Mouse (Mus musculus) ES-E14 (cell line): ENCODE measurements around the gene Cuta. TPM values are rescaled to one million over a fixed set of nuclear protein-coding genes. Genes with fewer than 3 reads are reported as not detected.

Experiments
- DNase-seq: peaks from one replicate; pipeline ENCODE4 v3.0.0-alpha.2; 2013; ENCODE audit warnings: low read depth, low spot score
- H3K27ac ChIP-seq: 2 replicates; pipeline ENCODE4 v1.5.1; 2012; ENCODE audit warnings: low read depth, mild to moderate bottlenecking, low read length, moderate library complexity, mixed read lengths; ENCODE audit not compliant: poor library complexity, insufficient read depth, severe bottlenecking
- H3K36me3 ChIP-seq: 2 replicates; pipeline ENCODE4 v1.6.1; 2012; ENCODE audit warnings: mild to moderate bottlenecking, low read length, moderate library complexity, mixed read lengths; ENCODE audit not compliant: control insufficient read depth, poor library complexity, insufficient read depth, severe bottlenecking
- H3K4me1 ChIP-seq, 2 experiments: fragments of 150-350 bp in 1 of 2; sonication (generic) in 1 of 2; 2 replicates each; pipeline ENCODE4 v1.6.1; 2012; ENCODE audit warnings: low read length in 2 of 2, mild to moderate bottlenecking in 1 of 2, mixed read lengths in 1 of 2; ENCODE audit not compliant: control insufficient read depth in 2 of 2, insufficient read depth in 2 of 2, poor library complexity in 1 of 2
- H3K4me3 ChIP-seq, 2 experiments: fragments of 150-350 bp in 1 of 2; sonication (generic) in 1 of 2; 2 replicates each; pipeline ENCODE4 v1.5.1; 2012; ENCODE audit warnings: low read length in 2 of 2, low read depth in 1 of 2, mild to moderate bottlenecking in 1 of 2, mixed read lengths in 1 of 2; ENCODE audit not compliant: insufficient read depth in 1 of 2, poor library complexity in 1 of 2, severe bottlenecking in 1 of 2
- H3K9ac ChIP-seq: 2 replicates; pipeline ENCODE4 v1.6.1; 2012; ENCODE audit warnings: low read depth, mild to moderate bottlenecking, low read length, mixed read lengths; ENCODE audit not compliant: poor library complexity, insufficient read depth, severe bottlenecking
- H3K9me3 ChIP-seq: fragments of 150-350 bp; sonication (generic); 2 replicates; pipeline ENCODE4 v1.6.1; 2012; ENCODE audit warnings: low read depth, mild to moderate bottlenecking, low read length; ENCODE audit not compliant: control insufficient read depth, insufficient read depth
- CHD2 ChIP-seq: IDR thresholded peaks from 2 replicates; pipeline ENCODE4 v1.6.1; 2014; ENCODE audit warnings: mild to moderate bottlenecking, low read depth, low read length, inconsistent platforms
- HCFC1 ChIP-seq: IDR thresholded peaks from 2 replicates; pipeline ENCODE4 v1.6.1; 2012; ENCODE audit warnings: low read length, inconsistent platforms, borderline replicate concordance; ENCODE audit not compliant: insufficient read depth
- MAFK ChIP-seq: IDR thresholded peaks from 2 replicates; pipeline ENCODE4 v1.6.1; 2014; ENCODE audit warnings: mild to moderate bottlenecking, low read depth, low read length, inconsistent platforms; ENCODE audit not compliant: insufficient read depth
- ZC3H11A ChIP-seq: IDR thresholded peaks from 2 replicates; pipeline ENCODE4 v1.6.1; 2012; ENCODE audit warnings: low read depth, mild to moderate bottlenecking, inconsistent platforms, low read length, borderline replicate concordance
- ZNF384 ChIP-seq: IDR thresholded peaks from 2 replicates; pipeline ENCODE4 v1.6.1; 2012; ENCODE audit warnings: low read depth, low read length, inconsistent platforms
- in situ Hi-C, 2 experiments: fragments of 600-800 bp; cut with MboI; formaldehyde crosslinking; loops; one replicate each; pipeline ENCODE4 v1.15.1; 2025; ENCODE audit warnings: low sequenced_read_pairs in 2 of 2, inconsistent platforms in 1 of 2; ENCODE audit not compliant: unreplicated experiment in 2 of 2
- total RNA-seq: library from RNA; depleted of rRNA; stranded (reverse); fragments of 300-350 nt; gene quantifications from 2 replicates; pipeline ENCODE4 v1.2.3, GENCODE M21; 2012

The Cuta gene
- total RNA-seq, 1 experiment: 43.0 TPM

- no peak for DNase-seq
- H3K36me3 ChIP-seq: peaks cover 8% of the 10 kb centered on the region; the same call in 1 of the 2 replicates
- no peak overlapping the region for H3K27ac ChIP-seq
- no peaks in the 10 kb centered on the region for H3K9me3 ChIP-seq
- H3K4me3 ChIP-seq: no peak overlapping the region
- in situ Hi-C loops: no loop called here
- no peak for TF ChIP-seq ZNF384
- TF ChIP-seq HCFC1: no peak
- no peak for TF ChIP-seq MAFK
- TF ChIP-seq ZC3H11A: no peak
- TF ChIP-seq CHD2: no peak
- H3K9ac ChIP-seq: no peak overlapping the region
- H3K4me1 ChIP-seq: peaks cover 0 to 17% of the 10 kb centered on the region in 2 experiments; a peak in 1 of 4 replicates
Measured at GRCm38 (mm10) chr17:26968200-26968611, 28.8 kb upstream of the Cuta start.

DNA sequence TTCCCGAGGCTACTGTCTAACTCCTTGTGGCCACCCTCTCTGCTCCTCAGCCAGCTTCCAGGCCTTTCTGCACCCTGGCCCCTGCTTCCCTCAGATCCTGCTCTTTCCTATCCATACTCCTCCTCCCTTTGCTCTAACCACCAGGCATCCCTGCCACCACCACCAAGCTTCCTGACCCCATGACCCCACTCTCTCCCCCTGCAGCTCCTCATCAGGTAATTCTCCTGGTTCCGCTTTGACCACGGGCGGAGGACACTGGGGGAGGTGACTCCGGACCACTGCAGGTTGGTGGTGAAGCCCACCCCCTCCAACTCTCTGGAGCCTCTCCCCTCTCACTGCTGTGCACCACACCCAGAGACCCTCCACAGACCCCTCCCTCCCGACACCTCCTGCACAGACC lies 28.1 kb upstream of the Cuta start:
- TF ChIP-seq HCFC1 (no peak), ZC3H11A (no peak), CHD2 (no peak), ZNF384 (no peak), MAFK (no peak)
- in situ Hi-C loops: no loop called here
- Histone ChIP-seq H3K9me3 (no peaks in the 10 kb centered on the region), H3K27ac (no peak overlapping the region), H3K36me3 (peaks cover 12% of the 10 kb centered on the region; the same call in 1 of the 2 replicates), H3K9ac (no peak overlapping the region), H3K4me3 (no peak overlapping the region), H3K4me1 (peaks cover 0 to 17% of the 10 kb centered on the region in 2 experiments; a peak in 1 of 4 replicates)
- DNase-seq: no peak

- Histone ChIP-seq H3K4me1 (peaks cover 0 to 17% of the 10 kb centered on the region in 2 experiments; a peak in 1 of 4 replicates), H3K36me3 (peaks cover 12% of the 10 kb centered on the region; the same call in 1 of the 2 replicates), H3K9me3 (no peaks in the 10 kb centered on the region), H3K4me3 (no peak overlapping the region), H3K27ac (no peak overlapping the region), H3K9ac (no peak overlapping the region)
- no peak for TF ChIP-seq ZNF384
- no peak for TF ChIP-seq MAFK
- TF ChIP-seq ZC3H11A: no peak
- no peak for TF ChIP-seq HCFC1
- no peak for TF ChIP-seq CHD2
- in situ Hi-C loops: no loop called here
- no peak for DNase-seq
Measured at GRCm38 (mm10) chr17:26966993-26967392, 27.6 kb upstream of the Cuta start.

GRCm38 (mm10) chr17:26961572-26962240 lies 22.3 kb upstream of the Cuta start:
- H3K9ac ChIP-seq: no peak overlapping the region; the same call in 1 of the 2 replicates
- H3K36me3 ChIP-seq: peaks cover 36% of the 10 kb centered on the region
- in situ Hi-C loops: no loop called here
- no peak for DNase-seq
- H3K27ac ChIP-seq: no peak overlapping the region
- H3K9me3 ChIP-seq: no peaks in the 10 kb centered on the region
- H3K4me1 ChIP-seq: peaks cover 0 to 28% of the 10 kb centered on the region in 2 experiments; a peak in 1 of 4 replicates
- peak overlapping the region in 1 of 2 experiments; percentile 49; a peak in 2 of 4 replicates for H3K4me3 ChIP-seq
- TF ChIP-seq CHD2 (no peak), MAFK (no peak), ZC3H11A (no peak), ZNF384 (no peak), HCFC1 (no peak)
